Mouse (Mus musculus): ENCODE measurements at regions not wholly inside any gene's neighbourhood (a gene's known extent, or its start where the extent isn't known, plus 50 kb on each side); places are given as distances from the start of the nearest gene placed in this dataset.
"Not testable (repeated sequence)": the region's sequence is repeated elsewhere in the genome, so short reads cannot be mapped to it uniquely, and the experiment has no call there.

DNA sequence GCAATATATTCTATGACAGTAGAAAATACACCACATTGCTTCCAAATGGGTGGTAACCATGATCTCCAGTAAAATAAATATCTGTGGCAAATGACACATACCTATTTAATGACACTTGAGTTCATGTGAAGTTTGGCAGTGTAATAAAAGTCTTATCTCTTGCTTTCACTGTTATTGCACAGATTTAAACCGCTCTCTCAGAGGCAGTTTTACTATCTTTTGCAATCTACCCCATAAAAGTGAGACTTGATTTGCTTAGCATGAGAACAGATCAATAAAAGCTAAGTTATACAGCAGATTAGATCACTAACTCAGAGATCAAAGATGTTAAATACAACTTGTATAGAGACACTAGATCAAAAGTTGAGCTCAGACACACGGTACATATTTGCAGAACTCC lies 510.2 kb downstream of the Isl1 start:
- H3K4me1 ChIP-seq (replicated peaks): no peaks in the 10 kb centered on the region
- H3K27me3 ChIP-seq: no peaks in the 10 kb centered on the region
- no peak overlapping the region for H3K9ac ChIP-seq
- 39% methylated on average over 2 of the region's 2 CpGs for WGBS (ENCODE audit: insufficient replicate concordance)
- H3K4me3 ChIP-seq (replicated peaks): no peak overlapping the region
- DNase-seq (no peak), ATAC-seq (ENCODE audit: low read depth) (no peak)
- no peaks in the 10 kb centered on the region for H3K36me3 ChIP-seq
- no peak overlapping the region for H3K27ac ChIP-seq
- H3K4me2 ChIP-seq: no peak overlapping the region
- H3K9me3 ChIP-seq (replicated peaks): no peaks in the 10 kb centered on the region

DNA sequence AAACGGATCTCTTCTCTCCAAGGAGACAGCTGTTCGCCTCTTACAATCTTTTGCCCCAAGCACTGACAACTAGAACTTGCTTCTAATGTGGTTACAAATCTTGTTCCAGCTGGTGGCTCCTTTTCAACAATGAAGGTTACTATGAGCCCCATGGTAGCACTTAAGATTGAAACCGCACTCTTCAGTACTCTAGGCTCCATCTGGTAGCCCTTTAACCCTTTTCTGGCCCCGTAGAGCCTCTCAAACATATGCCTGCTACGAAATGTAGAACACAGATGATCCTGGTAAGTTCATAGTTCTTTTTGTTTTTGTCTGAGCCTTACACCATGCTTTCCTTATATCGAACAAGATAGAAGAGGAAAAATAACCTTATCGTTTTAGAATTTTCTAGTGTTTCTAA lies 558.2 kb downstream of the Isl1 start:
- H3K9ac ChIP-seq: no peak overlapping the region
- ATAC-seq (ENCODE audit: low read depth) (no peak), DNase-seq (no peak)
- H3K4me3 ChIP-seq (replicated peaks): no peak overlapping the region
- H3K27me3 ChIP-seq: no peaks in the 10 kb centered on the region
- no peak overlapping the region for H3K4me2 ChIP-seq
- H3K27ac ChIP-seq: no peak overlapping the region
- no peaks in the 10 kb centered on the region for H3K36me3 ChIP-seq
- 65% methylated on average over 7 of the region's 7 CpGs for WGBS (ENCODE audit: insufficient replicate concordance)
- no peaks in the 10 kb centered on the region for H3K4me1 ChIP-seq (replicated peaks)
- H3K9me3 ChIP-seq (replicated peaks): no peaks in the 10 kb centered on the region

DNA sequence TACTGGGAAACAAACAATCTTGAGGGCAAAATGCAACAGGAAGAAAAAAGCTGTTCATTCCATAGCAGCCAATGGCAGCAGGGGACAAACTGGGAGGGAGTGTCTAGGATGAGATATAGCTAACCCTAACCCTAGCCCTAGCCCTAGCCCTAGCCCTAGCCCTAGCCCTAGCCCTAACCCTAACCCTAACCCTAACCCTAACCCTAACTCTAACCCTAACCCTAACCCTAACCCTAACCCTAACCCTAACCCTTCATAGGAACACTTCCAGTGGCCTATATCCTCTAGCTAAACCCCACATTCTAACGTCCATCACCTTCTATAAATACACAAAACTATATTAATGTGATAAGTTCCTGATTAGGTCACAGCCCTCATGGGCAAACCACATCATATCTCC lies 567.4 kb downstream of the Isl1 start:
- H3K9me3 ChIP-seq (replicated peaks): not testable (repeated sequence)
- peak; percentile 48; the same call in 1 of the 2 replicates for ATAC-seq (ENCODE audit: low read depth)

DNA sequence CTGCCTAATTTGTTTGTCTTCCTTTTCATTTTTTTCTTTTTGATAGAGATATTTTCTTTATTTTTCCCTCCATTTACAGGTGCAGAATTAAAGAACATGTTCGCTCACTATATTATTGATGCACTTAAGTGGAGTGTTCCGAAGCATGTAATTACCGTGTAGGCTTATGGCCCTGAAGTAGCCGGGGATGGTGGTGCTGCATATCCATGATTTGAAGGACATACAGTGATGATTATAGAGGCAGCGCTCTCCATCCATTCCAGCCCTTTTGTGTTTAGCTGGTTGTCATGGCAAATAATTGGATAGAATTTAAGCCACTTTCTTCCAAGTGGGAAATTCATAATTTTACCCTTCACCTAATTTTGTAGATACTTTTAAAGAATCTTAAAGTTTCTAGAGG lies 581.5 kb downstream of the Isl1 start:
- no peaks in the 10 kb centered on the region for H3K36me3 ChIP-seq
- no peaks in the 10 kb centered on the region for H3K9me3 ChIP-seq (replicated peaks)
- no peaks in the 10 kb centered on the region for H3K27me3 ChIP-seq
- ATAC-seq (ENCODE audit: low read depth): no peak
- H3K4me2 ChIP-seq: no peak overlapping the region
- no peak overlapping the region for H3K9ac ChIP-seq
- DNase-seq: no peak
- H3K27ac ChIP-seq: no peak overlapping the region
- no peak overlapping the region for H3K4me3 ChIP-seq (replicated peaks)
- WGBS (ENCODE audit: insufficient replicate concordance): 81% methylated on average over 5 of the region's 5 CpGs
- H3K4me1 ChIP-seq (replicated peaks): no peaks in the 10 kb centered on the region

More for the DNA sequence above, 567.4 kb downstream of the Isl1 start:
- WGBS (ENCODE audit: insufficient replicate concordance): 64% methylated on average over 1 of the region's 1 CpGs
- not testable (repeated sequence) for H3K27me3 ChIP-seq; H3K9ac ChIP-seq; H3K36me3 ChIP-seq; H3K4me3 ChIP-seq (replicated peaks); H3K4me2 ChIP-seq; H3K4me1 ChIP-seq (replicated peaks); H3K27ac ChIP-seq; DNase-seq

DNA sequence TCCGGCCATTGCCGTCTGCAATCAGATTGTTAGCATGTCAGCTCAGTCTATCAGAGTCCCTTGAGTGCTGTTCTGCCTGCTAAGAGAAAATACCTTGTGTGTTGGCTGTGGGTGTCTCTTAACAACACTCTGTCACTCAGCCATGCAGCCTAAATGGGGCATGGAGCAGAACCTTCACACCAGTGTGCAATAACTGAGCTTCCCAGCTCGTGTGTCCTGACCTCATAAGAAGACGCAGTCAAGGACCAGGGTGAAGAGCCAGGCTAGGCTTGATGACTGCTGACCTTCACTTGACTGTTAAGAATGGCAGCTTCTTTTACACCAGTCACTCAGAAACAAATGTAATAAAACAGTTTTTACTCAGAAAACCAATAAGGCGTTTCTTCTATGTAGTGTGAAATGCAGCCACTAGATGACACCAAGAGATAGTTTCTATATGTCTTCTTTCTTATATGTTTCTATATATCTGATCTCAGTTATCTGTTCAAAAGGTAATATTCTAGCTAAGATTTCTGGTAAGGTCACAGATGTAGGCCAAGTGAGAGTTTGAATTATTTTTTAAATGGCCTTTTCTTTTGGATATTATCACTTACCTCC lies 584.0 kb downstream of the Isl1 start:
- H3K9me3 ChIP-seq (replicated peaks): no peaks in the 10 kb centered on the region
- no peaks in the 10 kb centered on the region for H3K36me3 ChIP-seq
- H3K27me3 ChIP-seq: no peaks in the 10 kb centered on the region
- H3K9ac ChIP-seq: no peak overlapping the region
- WGBS (ENCODE audit: insufficient replicate concordance): 66% methylated on average over 5 of the region's 5 CpGs
- no peak for ATAC-seq (ENCODE audit: low read depth)
- no peak overlapping the region for H3K4me2 ChIP-seq
- H3K4me3 ChIP-seq (replicated peaks): no peak overlapping the region
- no peaks in the 10 kb centered on the region for H3K4me1 ChIP-seq (replicated peaks)
- H3K27ac ChIP-seq: no peak overlapping the region
- DNase-seq: no peak

DNA sequence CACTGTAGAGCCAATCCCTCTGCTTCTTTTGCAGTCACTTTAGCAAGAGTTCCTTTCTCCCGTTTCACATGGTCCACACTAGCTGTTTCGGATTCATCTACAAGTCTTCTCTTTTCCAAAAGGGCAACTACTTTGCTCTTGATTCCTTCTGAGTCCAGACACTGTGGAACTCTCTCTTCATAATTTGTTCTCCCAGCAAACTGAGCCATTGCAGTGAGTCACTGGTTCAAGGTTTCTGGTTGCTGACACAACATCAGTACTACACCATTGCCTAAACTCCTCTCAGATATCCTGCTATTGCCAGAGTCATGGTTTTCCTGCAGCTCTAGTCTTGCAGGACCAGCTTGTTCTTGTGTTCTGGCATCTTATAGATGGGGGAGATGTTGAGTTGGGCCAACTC lies 590.2 kb downstream of the Isl1 start:
- Histone ChIP-seq H3K27me3 (no peaks in the 10 kb centered on the region), H3K9ac (no peak overlapping the region), H3K9me3 (replicated peaks) (no peaks in the 10 kb centered on the region; the same call in 1 of the 2 replicates), H3K27ac (no peak overlapping the region), H3K4me2 (no peak overlapping the region), H3K36me3 (no peaks in the 10 kb centered on the region), H3K4me1 (replicated peaks) (no peaks in the 10 kb centered on the region), H3K4me3 (replicated peaks) (no peak overlapping the region)
- WGBS (ENCODE audit: insufficient replicate concordance): 66% methylated on average over 2 of the region's 2 CpGs
- DNase-seq (no peak), ATAC-seq (ENCODE audit: low read depth) (no peak)

DNA sequence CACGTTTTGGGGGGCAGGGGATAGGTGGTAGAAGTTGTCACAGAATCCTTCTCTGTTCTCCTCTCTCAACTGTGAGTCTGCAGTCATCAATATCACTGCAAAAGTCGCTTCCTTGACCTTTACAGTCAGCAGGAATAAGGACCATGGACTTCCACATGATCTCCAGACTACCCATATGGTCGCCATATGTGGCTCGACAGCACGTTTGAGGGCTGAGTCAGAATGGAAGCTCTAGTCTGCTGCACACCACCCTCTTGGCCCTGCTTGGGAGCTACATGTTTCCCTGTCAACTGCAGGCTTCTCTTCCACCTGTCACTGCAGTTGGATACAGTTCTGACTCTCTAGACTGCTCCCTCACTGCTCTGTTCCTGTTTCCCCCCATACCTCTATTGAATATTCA lies 590.6 kb downstream of the Isl1 start:
- Histone ChIP-seq H3K4me1 (replicated peaks) (no peaks in the 10 kb centered on the region), H3K9ac (no peak overlapping the region), H3K9me3 (replicated peaks) (no peaks in the 10 kb centered on the region; the same call in 1 of the 2 replicates), H3K27me3 (no peaks in the 10 kb centered on the region), H3K36me3 (no peaks in the 10 kb centered on the region), H3K4me2 (no peak overlapping the region), H3K27ac (no peak overlapping the region), H3K4me3 (replicated peaks) (no peak overlapping the region)
- DNase-seq (no peak), ATAC-seq (ENCODE audit: low read depth) (no peak)
- WGBS (ENCODE audit: insufficient replicate concordance): 42% methylated on average over 5 of the region's 5 CpGs

DNA sequence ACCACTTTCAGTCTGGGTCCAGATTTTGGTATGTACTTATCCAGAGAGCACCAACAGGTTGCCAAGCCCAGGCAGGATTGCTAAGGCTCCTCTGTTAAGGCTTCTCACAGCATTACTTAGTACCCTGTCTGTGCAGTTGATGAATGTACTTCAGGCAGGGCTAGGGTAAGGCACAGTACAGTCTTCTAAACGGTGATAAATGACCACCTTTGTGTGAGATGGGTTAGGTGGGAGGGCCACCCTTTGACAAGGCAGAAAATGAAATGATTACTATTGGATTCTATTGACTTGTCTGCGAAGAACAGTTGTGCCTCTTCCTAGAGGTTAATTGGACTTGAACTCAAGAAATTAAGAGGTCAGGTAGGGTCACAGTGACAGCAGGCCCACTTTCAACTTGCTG lies 594.4 kb upstream of the Itga1 start:
- Histone ChIP-seq H3K9ac (no peak overlapping the region), H3K27me3 (no peaks in the 10 kb centered on the region), H3K4me3 (replicated peaks) (no peak overlapping the region), H3K9me3 (replicated peaks) (no peaks in the 10 kb centered on the region), H3K36me3 (no peaks in the 10 kb centered on the region), H3K4me1 (replicated peaks) (no peaks in the 10 kb centered on the region), H3K27ac (no peak overlapping the region), H3K4me2 (no peak overlapping the region)
- DNase-seq (no peak), ATAC-seq (ENCODE audit: low read depth) (no peak)
- WGBS (ENCODE audit: insufficient replicate concordance): 40% methylated on average over 2 of the region's 2 CpGs

DNA sequence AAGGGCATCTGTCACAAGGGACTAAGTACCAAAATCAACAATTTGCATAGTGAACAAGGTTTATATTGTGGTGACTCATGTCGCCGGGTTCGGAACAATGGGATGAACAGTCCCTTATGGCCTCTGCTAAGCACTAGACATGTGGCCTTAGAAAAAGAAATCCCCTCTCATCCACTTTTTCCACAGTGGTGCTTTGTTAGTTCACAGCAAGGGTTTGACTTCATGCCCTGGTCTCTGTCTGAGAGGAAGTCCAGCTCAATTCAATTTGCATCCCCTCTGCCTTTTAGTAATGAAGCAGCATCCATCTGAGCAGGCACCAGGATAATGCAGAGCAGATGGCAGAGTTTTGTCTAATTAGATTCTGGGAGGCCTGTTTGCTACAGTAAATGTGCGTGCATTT lies 585.7 kb upstream of the Itga1 start:
- 70% methylated on average over 4 of the region's 4 CpGs for whole genome bisulfite sequencing (ENCODE audit: insufficient replicate concordance)

DNA sequence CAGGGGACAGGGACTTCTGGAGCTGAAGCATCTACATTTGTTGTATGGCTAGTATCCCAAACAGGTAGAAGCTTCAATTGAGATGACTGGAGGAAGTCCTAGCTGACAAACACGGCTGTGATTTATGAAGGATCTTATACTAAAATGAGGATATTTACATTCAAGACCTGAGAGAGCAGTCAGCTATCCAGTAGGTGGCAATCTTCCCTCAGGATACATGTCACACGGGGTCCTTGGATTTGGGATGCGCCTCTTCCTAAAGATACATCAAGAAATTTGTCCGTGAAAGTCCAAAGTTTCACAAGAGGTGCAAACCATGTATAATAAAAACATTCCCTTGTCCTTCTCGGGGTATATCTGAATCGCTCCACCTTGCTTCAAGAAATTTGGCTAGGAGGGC lies 577.8 kb upstream of the Itga1 start:
- H3K36me3 ChIP-seq: no peaks in the 10 kb centered on the region
- H3K27me3 ChIP-seq: no peaks in the 10 kb centered on the region
- WGBS (ENCODE audit: insufficient replicate concordance): 37% methylated on average over 6 of the region's 6 CpGs
- no peak for DNase-seq
- H3K9me3 ChIP-seq (replicated peaks): no peaks in the 10 kb centered on the region
- H3K4me1 ChIP-seq (replicated peaks): no peaks in the 10 kb centered on the region
- H3K4me3 ChIP-seq (replicated peaks): no peak overlapping the region
- no peak for ATAC-seq (ENCODE audit: low read depth)
- H3K27ac ChIP-seq: no peak overlapping the region
- H3K4me2 ChIP-seq: no peak overlapping the region
- H3K9ac ChIP-seq: no peak overlapping the region

More for the DNA sequence above, 585.7 kb upstream of the Itga1 start:
- ATAC-seq (ENCODE audit: low read depth) (no peak), DNase-seq (no peak)
- no peaks in the 10 kb centered on the region for H3K9me3 ChIP-seq (replicated peaks)
- no peak overlapping the region for H3K4me2 ChIP-seq
- no peak overlapping the region for H3K4me3 ChIP-seq (replicated peaks)
- H3K27ac ChIP-seq: no peak overlapping the region
- H3K4me1 ChIP-seq (replicated peaks): no peaks in the 10 kb centered on the region
- H3K9ac ChIP-seq: no peak overlapping the region
- no peaks in the 10 kb centered on the region for H3K36me3 ChIP-seq
- no peaks in the 10 kb centered on the region for H3K27me3 ChIP-seq

DNA sequence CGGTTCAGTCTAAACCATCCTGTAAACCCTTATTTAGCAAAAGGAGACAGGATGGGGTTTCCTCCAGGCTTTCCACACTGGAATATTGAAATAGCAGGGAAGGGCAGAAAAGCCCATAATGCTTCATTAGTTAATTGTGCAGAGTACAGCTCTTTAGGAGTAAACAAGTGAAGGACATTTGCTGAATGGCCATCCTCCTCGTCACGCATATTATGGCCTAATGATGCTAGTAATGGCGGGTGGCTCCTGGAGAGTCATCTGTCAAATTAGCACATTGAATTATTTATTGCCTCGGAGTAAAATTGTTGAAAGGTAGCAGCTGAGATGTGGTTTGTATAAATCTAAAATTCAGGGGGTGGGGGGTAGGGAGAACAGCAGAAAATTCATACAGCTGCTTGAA lies 575.1 kb upstream of the Itga1 start:
- Histone ChIP-seq H3K9me3 (replicated peaks) (no peaks in the 10 kb centered on the region), H3K36me3 (no peaks in the 10 kb centered on the region), H3K9ac (no peak overlapping the region), H3K4me3 (replicated peaks) (no peak overlapping the region), H3K4me1 (replicated peaks) (no peaks in the 10 kb centered on the region), H3K27ac (no peak overlapping the region), H3K4me2 (no peak overlapping the region), H3K27me3 (no peaks in the 10 kb centered on the region)
- DNase-seq (no peak), ATAC-seq (ENCODE audit: low read depth) (no peak)
- WGBS (ENCODE audit: insufficient replicate concordance): 65% methylated on average over 5 of the region's 5 CpGs

DNA sequence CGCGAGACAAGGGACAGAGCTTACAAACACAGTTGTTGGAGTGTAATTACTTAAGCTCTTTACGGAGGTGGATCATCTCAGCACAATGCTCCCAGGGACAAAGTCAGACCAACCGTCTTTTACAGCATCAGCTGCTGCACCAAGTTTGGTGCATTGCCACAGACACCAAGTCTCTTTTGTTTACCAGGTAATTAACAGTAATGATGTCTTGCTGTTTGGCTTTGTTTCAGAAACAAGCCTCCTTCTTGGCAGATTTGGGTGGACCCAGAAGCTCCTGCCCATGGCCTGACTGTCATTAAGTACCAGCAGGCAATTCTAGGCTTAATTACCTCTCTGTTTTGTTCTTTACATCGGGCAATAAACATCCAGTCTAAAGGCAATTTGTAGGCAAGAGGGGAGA lies 572.0 kb upstream of the Itga1 start:
- H3K36me3 ChIP-seq: no peaks in the 10 kb centered on the region
- ATAC-seq (ENCODE audit: low read depth) (no peak), DNase-seq (no peak)
- H3K4me2 ChIP-seq: no peak overlapping the region
- WGBS (ENCODE audit: insufficient replicate concordance): 34% methylated on average over 5 of the region's 5 CpGs
- H3K4me1 ChIP-seq (replicated peaks): no peaks in the 10 kb centered on the region
- H3K4me3 ChIP-seq (replicated peaks): no peak overlapping the region
- H3K9ac ChIP-seq: no peak overlapping the region
- H3K27ac ChIP-seq: no peak overlapping the region
- H3K27me3 ChIP-seq: no peaks in the 10 kb centered on the region
- no peaks in the 10 kb centered on the region for H3K9me3 ChIP-seq (replicated peaks)
